Mouse (Mus musculus) lung, postnatal 0 days (tissue): ENCODE measurements at regions not wholly inside any gene's neighbourhood (a gene's known extent, or its start where the extent isn't known, plus 50 kb on each side); places are given as distances from the start of the nearest gene placed in this dataset.

ENCODE experiments used
- CTCF ChIP-seq: IDR thresholded peaks from 2 replicates; pipeline ENCODE4 v1.5.1; 2016; ENCODE audit warnings: antibody characterized with exemption, mild to moderate bottlenecking
- EP300 ChIP-seq: IDR thresholded peaks from 2 replicates; pipeline ENCODE4 v1.6.1; 2016; ENCODE audit warnings: antibody characterized with exemption, mild to moderate bottlenecking, control low read depth

GRCm38 (mm10) chr14:118375641-118376040 is 108.9 kb downstream of the Gm9376 start:
- TF ChIP-seq CTCF (no peak), EP300 (no peak)
